Mouse (Mus musculus) large intestine, adult 2 months (tissue): ENCODE measurements around the gene Dnmbp. TPM values are rescaled to one million over a fixed set of nuclear protein-coding genes. Genes with fewer than 3 reads are reported as not detected.

Source experiments
- DNase-seq: peaks from one replicate; pipeline ENCODE4 v3.0.0-alpha.2; 2012; ENCODE audit warnings: low read depth, low spot score
- WGBS: fragments of 180-500 bp; shearing (Covaris S2); methylation state at CpG from one replicate; pipeline ENCODE4 v1.1.7; 2018; 5-methylcytosine and 5-hydroxymethylcytosine counted together
- polyA plus RNA-seq: library from polyadenylated mRNA; depleted of rRNA; stranded (reverse); fragments of >200 nt; gene quantifications from 2 replicates; pipeline ENCODE4 v1.2.3, GENCODE M21; 2012; rRNA removed

The Dnmbp gene
- 42.1 and 59.0 TPM in 2 replicates for polyA plus RNA-seq

DNA sequence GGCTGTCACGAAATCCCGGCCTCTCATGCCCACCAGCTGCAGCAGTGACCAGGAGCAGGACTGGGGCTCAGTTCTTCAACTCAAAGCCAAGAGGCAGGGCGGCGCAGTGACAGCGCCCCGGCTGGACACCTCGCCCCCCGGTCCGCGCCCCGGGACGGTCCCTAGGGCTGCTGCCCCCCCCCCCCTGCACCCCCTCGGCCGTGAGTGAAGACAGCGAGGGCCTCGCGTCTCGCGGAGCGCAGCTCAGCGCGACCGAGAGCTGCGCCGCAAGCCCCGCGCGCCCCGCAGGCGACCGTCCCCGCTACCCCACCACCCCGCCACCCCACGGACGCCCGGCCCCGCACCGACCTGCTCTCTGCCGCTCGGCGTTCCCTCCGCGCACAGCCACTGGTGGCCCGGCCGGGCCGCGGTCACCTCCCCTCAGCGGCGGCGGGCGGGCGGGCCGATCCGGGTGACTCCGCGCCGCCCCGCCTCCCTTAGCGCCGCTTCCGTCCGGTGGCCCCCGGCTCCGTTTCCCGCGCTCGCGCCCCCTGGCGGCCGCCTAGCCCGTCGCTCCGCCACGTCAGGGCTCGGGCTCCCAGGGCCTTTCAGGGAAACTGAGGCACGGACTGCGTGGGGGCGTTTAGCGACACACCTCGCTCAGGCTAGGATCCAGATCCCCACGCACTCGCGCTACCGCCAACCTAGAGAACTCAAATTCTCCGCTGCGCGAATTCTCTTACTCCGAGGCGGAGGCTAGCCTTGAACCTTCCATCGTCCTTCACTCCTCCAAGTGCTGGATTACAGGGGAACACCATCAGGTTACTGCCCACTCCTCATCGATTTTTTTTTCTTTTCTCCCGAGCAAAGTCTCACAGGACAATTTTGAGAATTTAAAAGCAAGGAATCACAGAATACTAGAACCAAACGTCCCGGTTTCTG is at the start of gene Dnmbp:
TSS of gene Dnmbp (minus strand) at position 423 of the 921 bp plus-strand sequence.
- DNase-seq: no peak
- WGBS: 3% methylated on average over 77 of the region's 94 CpGs

DNA sequence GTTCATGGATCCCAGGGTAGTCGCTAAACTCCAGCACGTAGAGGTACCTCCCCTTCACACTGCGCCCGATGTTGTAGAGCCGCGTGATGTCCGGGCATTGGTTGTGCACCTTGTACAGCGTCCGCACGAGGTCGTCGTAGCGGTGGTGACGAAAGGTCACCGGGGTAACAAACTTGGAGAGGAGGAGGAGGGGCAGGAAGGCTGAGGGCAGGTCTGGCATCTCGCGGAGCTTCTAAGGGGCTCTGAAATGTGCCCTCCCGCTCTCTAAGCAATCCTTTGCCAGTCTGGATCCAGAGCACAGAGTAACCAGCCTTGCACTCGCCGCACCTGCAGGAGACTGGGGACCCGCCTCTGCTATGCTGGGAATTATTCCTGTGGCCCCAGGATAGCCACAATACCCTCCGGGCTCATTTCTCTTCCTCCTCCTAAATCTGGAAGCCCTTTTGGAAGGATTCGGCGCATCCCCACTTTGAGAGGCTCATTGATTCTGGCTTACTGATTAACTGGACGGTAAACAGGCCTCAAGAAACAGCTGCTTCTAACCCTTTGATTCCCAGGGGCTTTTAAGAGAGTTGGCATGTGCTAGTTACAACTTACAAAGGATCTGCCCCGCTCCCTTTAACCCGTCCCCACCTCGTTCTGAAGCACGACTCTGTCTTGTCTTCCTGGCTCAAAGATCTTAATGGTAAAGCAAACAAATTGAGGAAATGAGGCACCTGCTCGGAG is 46.2 kb upstream of the Dnmbp start, which contains the start of gene Cpn1:
TSS of gene Cpn1 (minus strand) at position 488 of the 726 bp plus-strand sequence.
- no peak for DNase-seq
- WGBS: 11% methylated on average over 30 of the region's 30 CpGs

DNA sequence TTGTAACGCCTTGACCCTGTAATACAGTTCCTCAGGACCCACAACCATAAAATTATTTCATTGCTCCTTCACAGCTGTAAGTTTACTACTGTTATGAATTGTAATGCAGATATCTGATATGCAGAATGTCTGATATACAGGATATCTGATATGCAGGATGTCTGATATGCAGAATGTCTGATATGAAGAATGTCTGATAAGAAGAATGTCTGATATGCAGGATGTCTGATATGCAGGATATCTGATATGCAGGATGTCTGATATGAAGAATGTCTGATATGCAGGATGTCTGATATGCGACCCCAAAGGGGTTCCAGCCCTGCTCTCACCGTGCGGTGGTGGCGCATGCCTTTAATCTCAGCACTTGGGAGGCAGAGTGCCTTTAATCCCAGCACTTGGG is 42.0 kb upstream of the Dnmbp start:
- no peak for DNase-seq
- 90% methylated on average over 5 of the region's 5 CpGs for WGBS

DNA sequence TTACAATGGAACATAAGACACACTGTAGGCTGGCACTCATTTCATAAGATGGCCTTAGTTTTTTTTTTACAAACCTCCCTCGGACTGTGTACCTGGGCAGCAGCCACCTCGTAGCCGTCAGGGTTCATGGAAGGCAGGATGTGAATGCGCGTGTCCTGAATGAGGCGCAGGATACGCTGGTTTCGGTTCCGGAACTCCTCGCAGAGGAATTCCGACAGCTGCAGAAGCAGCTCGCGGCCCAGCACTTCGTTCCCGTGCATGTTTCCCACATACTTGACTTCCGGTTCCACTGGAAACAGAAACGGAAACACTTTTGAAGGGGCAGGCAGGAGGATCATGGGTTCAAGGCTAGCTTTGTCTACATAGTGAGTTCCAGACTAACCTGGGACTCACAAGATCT is 40.7 kb upstream of the Dnmbp start:
- WGBS: 96% methylated on average over 17 of the region's 17 CpGs
- DNase-seq: no peak

DNA sequence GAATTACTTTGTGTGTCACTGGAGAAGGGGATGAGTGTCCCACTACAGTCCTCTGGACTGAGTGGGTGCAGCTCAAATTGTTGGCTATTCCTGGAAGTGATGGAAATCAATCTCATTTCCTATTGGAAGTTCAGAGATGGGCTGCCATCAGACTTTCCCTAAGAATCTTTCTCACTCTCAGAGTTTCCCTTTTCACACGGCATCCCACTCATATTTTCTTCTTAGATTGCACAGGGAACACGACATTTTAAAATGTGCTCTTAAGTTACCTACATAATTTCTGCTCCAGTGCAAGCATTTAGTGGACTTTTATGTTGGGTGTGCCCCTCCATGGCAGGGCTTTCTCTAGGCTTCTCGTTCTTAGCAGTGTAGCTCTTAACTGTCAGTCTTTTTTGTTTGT is 37.8 kb upstream of the Dnmbp start:
- DNase-seq: no peak
- WGBS: 85% methylated on average over 3 of the region's 3 CpGs

DNA sequence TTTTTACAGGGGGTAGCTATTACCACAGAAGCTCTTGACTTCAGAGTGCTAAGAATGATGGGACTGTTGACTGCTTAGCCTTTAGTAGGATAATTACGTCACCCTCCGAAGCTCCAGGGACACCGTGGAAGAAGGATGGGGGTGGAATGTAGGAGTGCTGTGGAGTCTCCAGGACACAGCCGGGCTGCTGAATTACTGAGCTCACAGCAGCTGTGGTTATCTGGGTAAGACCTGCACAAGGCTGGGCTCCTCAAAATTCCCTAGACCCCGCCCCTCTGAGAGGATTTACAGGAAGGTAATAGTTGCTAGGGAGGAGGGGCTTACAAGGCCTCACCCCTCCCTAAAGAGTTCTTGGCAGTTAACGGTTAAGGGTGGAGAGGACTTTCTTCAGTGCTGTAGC is 36.7 kb upstream of the Dnmbp start:
- DNase-seq: no peak
- 41% methylated on average over 6 of the region's 6 CpGs for WGBS

DNA sequence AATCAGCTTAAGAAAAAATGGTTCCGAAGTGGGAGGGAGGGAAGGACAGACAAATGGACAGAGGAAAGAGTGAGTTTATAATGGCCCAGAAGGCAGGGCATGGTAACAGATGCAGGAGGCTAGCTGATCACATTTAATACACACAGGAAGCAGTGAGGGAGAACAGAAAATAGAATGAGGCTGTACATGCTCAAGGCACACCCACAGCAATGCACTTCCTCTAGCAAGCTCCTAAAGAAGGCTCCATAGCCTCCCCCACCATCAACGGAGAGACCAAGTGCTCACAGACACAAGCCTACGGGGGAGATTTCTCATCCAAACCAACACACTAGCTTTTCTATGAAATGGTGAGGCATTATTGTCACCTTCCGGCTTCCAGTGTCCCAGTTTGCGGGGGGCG is 34.2 kb upstream of the Dnmbp start:
- 92% methylated on average over 6 of the region's 6 CpGs for WGBS
- DNase-seq: no peak

DNA sequence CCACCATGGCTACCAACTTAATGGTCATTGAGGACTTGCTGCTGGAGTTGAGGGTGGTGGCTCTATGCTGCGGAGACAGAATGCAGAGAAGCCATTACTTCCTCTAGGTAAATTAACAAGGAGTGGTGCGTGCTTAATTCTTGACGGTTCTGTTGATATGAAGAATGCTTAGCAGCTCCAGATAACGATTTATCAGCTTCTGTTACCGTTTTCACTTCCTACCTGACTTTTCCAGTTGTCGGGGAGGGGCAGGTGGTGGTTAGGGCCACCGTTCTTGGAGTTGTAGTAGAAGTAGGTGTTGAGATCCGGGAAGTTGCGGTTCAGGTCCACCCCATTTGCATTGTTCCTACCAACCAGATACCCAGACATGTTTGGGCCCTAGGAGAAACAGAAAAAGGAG is 33.7 kb upstream of the Dnmbp start:
- WGBS: 80% methylated on average over 9 of the region's 9 CpGs
- DNase-seq: no peak

DNA sequence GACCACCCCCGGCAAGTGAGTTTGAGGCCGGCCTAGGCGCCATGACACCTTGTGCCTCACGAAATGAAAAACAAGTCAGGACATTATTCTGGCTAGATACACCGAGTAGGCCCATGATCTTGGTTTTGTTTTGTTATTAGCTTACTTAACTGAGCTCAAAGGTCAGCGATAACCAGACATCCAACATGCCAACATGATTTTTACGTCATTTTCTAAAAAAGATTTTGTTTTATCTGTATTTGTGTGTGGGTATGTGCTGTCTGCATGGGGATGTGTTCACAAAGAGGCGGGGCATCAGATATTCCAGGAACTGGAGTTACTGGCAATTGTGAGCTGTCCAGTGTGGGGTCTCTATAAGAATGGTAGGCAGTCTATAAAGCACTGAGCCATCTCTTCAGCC is 32.1 kb upstream of the Dnmbp start:
- DNase-seq: no peak
- 90% methylated on average over 8 of the region's 8 CpGs for WGBS

DNA sequence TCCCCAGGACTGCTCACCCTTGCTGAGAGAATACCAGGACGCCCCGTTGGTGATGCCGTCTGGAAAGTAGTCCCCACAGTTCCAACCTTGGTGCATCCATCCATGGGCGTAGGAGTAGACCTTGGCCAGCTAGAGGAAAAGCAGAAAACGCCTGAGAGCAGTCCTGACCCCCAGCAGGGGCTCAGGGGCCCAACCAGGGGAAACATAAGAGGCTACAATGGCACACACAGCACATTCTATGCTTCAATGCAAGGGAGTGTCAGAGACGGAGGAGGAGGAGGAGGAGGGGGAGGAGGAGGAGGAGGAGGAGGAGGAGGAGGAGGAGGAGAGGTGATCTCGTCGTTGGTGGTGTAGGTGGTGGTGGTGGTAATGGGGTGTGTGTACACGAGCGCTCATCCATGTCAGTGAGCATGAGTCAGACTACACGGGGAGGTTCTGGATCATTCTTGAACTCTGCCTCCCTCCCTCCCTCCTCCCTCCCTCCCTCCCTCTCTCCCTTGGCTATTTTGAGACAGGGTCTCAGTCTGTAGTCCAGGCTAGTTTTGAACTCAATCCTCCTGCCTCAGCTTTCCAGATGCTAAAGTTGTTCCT is 28.5 kb upstream of the Dnmbp start:
- DNase-seq: no peak
- WGBS: 62% methylated on average over 10 of the region's 11 CpGs

DNA sequence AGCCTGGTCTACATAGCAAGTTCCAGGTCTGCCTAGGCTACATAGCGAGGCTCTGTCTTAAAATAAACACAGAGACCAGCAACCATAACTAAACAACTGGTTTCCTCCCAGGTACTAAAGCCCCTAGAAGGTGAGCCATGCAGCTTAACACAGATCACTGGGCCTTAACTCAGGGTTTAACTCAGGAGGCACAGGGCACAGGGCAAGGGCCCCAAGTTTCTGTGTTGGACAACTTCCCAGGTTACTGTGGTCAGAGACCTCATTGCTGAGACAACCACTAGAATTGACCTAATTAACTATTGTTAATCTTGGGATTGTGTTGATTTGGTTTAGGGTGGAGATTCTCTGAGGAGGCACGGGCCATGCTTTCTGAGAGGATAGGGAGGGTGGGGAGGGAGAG is 26.5 kb upstream of the Dnmbp start:
- no peak for DNase-seq
- 63% methylated on average over 2 of the region's 2 CpGs for WGBS

DNA sequence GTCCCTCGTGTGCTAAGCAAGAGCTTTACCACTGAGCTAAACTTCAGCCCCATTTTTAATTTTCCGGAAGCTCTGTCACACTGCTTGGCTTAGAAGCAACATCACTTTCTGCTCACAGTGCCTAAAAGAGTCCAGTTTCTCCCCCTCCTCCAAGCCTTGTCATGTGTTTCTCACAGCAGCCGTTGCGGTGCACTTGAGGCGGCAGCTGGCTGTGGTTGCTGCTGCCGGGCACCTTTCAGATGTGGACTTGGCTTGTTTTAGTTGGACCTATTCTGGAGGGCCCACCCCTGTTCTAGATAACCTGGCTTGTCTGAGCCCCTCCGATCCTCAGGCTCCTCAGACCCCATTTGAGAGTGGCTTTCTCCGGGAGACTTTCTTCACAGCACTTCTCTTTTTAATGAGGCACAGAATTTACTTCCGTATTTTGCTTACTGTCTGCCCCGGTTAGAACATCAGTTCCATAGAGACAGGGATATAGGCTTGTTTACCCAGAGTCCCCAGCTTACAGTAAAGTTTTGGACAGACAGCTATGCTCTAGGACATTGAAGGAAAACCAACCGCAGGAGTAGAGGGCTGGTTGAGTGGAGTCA is 25.6 kb upstream of the Dnmbp start:
- WGBS: 71% methylated on average over 11 of the region's 11 CpGs
- no peak for DNase-seq

DNA sequence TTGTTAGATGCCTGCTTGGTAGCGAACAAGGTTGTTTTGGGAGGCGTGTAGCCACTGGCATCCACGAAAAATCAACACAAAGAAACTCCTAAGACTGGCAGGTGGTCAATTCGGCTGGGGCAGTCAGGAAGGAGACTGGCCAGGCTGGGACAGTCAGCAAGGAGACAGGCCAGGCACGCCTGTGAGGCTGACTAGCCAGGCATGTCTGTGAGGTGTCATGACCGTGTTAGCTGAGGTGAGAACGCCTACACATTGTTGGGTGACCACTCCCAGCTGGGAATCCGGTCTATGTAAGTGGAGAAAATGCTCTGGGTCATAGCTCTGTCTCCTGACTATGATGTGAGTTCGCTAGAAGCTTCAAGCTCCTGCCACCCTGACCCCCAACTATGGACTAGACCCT is 22.8 kb upstream of the Dnmbp start:
- WGBS: 63% methylated on average over 9 of the region's 9 CpGs
- no peak for DNase-seq

DNA sequence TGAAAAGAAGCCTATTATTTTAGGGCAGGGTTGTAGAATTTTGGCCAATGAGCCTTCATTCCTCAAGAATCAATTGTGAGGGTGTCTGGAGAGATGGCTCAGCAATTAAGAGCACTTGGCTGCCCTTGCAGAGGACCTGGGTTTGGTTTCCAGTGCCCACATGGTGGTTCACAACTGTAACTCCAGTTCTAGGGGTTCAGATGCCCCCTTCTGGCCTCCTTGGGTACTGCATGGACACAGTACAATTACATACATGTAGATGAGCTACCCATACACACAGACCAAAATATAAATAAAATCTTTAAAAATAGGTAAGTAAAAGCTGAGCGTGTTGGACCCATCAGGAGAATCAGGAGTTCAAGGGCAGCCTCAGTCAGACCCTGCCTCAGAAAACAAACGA is 21.2 kb upstream of the Dnmbp start:
- 91% methylated on average over 2 of the region's 2 CpGs for WGBS
- DNase-seq: no peak

DNA sequence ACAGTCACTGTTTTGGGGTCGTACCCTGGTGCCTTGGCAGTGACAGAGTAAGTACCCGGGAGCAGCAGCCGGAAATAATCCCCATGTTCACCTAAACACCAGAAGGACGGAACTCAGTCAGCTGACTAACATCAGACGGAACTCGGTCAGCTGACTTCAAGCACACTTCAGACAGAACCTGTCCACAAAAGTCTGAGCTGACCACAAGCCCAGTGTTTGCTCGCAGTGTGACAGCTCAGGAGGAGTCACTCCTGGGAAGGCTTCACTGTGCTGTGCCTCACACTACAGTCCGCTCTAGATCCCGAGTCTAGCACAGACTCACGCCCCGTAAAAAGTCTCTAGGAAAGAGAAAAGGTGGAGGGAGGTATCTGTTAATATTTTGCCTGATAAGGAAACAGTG is 20.0 kb upstream of the Dnmbp start:
- 84% methylated on average over 11 of the region's 11 CpGs for WGBS
- DNase-seq: no peak

DNA sequence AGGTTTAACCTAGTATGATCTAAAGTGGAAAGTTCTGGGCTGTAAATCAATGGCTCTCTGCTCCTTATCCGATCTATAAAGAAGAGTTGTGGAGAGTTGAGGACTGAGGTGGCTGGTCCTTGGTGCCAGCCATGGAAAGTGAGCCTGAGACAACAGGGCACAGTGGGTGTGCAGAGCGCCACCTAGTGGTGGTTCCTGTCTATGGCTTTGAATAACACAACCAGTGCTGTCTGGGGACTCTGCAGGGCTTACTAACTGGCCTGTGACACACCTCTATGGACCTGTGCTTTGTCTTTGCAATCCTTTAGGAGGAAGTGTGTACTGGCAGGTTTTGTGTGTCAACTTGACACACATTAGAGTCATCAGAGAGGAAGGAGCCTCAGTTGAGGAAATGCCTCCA is 19.2 kb upstream of the Dnmbp start:
- DNase-seq: peak; percentile 75
- 23% methylated on average over 2 of the region's 2 CpGs for WGBS

DNA sequence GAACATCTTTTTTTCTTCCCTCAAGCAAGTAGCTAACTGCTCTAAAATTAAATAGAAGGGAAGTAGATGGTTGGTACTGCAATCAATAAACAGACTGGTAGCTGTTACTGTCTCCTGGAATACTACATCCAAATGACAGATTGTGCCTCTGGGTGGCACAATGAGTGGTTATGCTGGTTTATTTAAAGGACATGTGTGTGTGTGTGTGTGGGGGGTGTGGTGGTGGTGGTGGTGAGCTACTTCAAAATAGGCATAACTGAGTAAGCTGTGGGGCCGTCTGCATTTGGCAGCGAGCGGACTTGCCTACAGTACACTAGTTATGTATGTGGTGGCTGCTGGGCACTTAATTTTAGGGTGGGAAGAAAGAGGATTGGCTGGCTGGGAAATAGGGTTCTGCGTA is 17.9 kb upstream of the Dnmbp start:
- WGBS: 75% methylated on average over 4 of the region's 4 CpGs
- DNase-seq: no peak

DNA sequence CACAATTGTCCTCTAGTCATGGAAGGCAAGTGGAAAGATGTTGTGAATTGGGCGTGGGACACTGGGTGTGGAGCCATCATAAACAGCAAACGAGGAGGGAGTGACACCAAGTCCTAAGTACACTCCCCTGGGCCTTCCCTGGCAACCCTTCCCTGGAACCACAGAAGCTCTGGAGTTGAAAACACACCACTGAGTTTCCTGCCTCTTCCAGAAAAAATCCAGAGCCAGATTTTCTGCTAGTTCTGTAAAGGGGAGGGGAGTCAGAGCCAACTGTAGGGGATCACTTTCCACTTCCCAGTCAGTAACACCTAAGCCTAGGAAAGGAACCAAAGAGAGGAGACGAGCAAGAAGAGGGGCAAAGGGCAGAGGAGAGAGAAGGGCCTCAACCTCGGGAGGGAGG is 17.4 kb upstream of the Dnmbp start:
- DNase-seq: peak; percentile 91
- WGBS: 8% methylated on average over 4 of the region's 4 CpGs

DNA sequence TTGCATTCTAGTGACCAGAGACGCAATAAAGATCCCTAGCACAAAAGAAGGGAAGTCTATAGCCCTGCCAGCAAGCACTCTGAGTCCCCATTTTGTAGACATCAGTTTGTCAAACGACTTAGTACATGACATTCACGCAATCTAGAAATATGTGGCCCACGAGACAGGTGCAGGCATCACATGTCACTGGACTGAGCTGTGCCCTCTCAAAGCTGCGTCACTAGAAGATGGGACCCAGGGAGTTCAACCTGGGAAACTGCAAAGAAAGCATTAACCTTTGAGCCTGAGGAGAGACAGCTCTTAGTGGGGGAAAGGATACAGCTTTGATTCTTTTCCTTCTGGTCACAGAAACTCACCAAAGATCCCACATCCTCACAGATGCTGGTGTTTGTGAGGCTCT is 15.3 kb upstream of the Dnmbp start:
- DNase-seq: no peak
- WGBS: 78% methylated on average over 5 of the region's 5 CpGs

DNA sequence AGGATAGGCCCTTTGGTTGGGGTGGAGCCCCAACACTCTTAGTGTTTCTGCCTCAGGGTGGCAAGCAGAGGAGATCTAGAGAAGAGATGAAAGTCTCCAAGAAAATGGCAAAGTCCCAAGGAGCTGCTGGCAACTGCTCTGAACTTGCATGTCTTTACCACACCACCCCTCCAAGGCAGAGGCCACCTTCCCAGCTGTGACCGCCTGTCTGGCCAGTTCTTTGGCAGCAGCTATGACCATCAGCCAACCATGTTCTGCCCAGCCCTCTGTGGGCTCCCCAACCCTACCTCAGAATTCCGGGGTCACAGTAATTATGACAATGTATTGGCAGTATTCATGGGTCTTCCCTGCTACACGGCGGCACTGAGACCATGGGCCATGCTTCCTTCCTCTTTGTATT is 14.9 kb upstream of the Dnmbp start:
- 85% methylated on average over 4 of the region's 4 CpGs for WGBS

More for the DNA sequence above, 14.9 kb upstream of the Dnmbp start:
- DNase-seq: no peak
